Mouse (Mus musculus): ENCODE measurements at regions not wholly inside any gene's neighbourhood (a gene's known extent, or its start where the extent isn't known, plus 50 kb on each side); places are given as distances from the start of the nearest gene placed in this dataset.

DNA sequence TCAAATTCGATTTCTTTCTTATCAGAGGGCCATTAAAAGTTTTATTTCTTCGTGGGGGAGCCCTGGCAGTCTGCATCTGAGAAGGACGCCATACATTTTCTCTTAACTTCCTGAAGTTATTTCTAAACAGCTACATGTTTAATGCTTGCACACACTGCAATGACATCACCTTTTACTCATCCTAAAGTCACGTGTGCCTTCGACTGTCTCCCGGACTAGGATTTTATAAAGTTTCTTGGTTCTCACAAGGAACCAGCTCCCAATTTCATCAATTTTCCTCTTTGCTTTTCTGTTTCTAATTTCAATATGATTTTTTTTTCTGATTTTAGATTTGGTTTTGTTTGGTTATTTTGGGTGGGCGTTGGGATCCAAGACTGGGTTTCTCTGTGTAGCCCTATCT lies 73.8 kb upstream of the Lrig3 start:
- TF ChIP-seq E2F4 (IDR thresholded peaks at IDR 0.05; ENCODE audit: borderline replicate concordance, low read depth, low read length) (no peak), CTCF (IDR thresholded peaks at IDR 0.05 in 2 of 3, conservative IDR thresholded peaks at IDR 0.05 in 1 of 3; ENCODE audit: control insufficient read depth in 1 of 3, insufficient read depth in 1 of 3, low read depth in 2 of 3, low read length in 3 of 3, poor library complexity in 1 of 3, severe bottlenecking in 1 of 3) (no peak), ETS1 (IDR thresholded peaks at IDR 0.05; ENCODE audit: low read depth, low read length) (no peak)
